Mouse (Mus musculus) hindbrain, postnatal 0 days (tissue): Measurements from ENCODE around the gene Ang4. TPM values are rescaled to one million over a fixed set of nuclear protein-coding genes. Genes with fewer than 3 reads are reported as not detected.
"Not testable (repeated sequence)": the region's sequence is repeated elsewhere in the genome, so short reads cannot be mapped to it uniquely, and the experiment has no call there.

ENCODE experiments used
- ATAC-seq: fragments of 200-750 bp; cut with Nextera tagmentation; 2 replicates; pipeline ENCODE4 v1.8.0; 2017; ENCODE audit warnings: mild to moderate bottlenecking, moderate TSS enrichment, moderate library complexity
- DNase-seq: peaks from one replicate; pipeline ENCODE4 v3.0.0-alpha.2; 2015; ENCODE audit warnings: low spot score
- H3K27ac ChIP-seq: fragments of 300-500 bp; sonication (generic); 2 replicates; pipeline ENCODE4 v1.5.1; 2014; ENCODE audit warnings: mild to moderate bottlenecking
- H3K27me3 ChIP-seq: fragments of 300-500 bp; sonication (generic); 2 replicates; pipeline ENCODE4 v1.6.1; 2014; ENCODE audit warnings: low read length, mixed read lengths; ENCODE audit not compliant: insufficient read depth
- H3K36me3 ChIP-seq: fragments of 300-500 bp; sonication (generic); 2 replicates; pipeline ENCODE4 v1.6.1; 2014; ENCODE audit warnings: low read length, mixed read lengths; ENCODE audit not compliant: insufficient read depth
- H3K4me1 ChIP-seq: fragments of 300-500 bp; sonication (generic); 2 replicates; pipeline ENCODE4 v1.6.1; 2014; ENCODE audit warnings: antibody characterized with exemption, low read length, mixed read lengths; ENCODE audit not compliant: insufficient read depth
- H3K4me2 ChIP-seq: fragments of 300-500 bp; sonication (generic); 2 replicates; pipeline ENCODE4 v1.6.1; 2014; ENCODE audit warnings: low read depth, mild to moderate bottlenecking, low read length, moderate library complexity, mixed read lengths
- H3K4me3 ChIP-seq: fragments of 300-500 bp; sonication (generic); 2 replicates; pipeline ENCODE4 v1.5.1; 2014; ENCODE audit warnings: low read length
- H3K9ac ChIP-seq: fragments of 300-500 bp; sonication (generic); replicated peaks from 2 replicates; pipeline ENCODE4 v1.6.1; 2014; ENCODE audit warnings: mild to moderate bottlenecking, low read length, moderate library complexity, mixed read lengths
- H3K9me3 ChIP-seq: fragments of 300-500 bp; sonication (generic); 2 replicates; pipeline ENCODE4 v1.6.1; 2016; ENCODE audit warnings: low read length, mixed read lengths
- CTCF ChIP-seq: IDR thresholded peaks from 2 replicates; pipeline ENCODE4 v1.5.1; 2016; ENCODE audit warnings: antibody characterized with exemption, control low read depth, low read depth
- WGBS: fragments of 180-500 bp; shearing (Covaris S2); extraction: QIAGEN DNeasy Blood & Tissue Kit; methylation state at CpG from one replicate; pipeline ENCODE4 v1.1.7; 2014; 5-methylcytosine and 5-hydroxymethylcytosine counted together
- polyA plus RNA-seq: library from polyadenylated mRNA; unstranded; fragments of >200 nt; fragmentation: Nextera tagmentation; extraction: Ambion mirVana; gene quantifications from 2 replicates; pipeline ENCODE4 v1.2.1, GENCODE M21; 2015
- total RNA-seq: library from RNA; depleted of rRNA; stranded (reverse); fragments of >200 nt; gene quantifications from 2 replicates; pipeline ENCODE4 v1.2.3, GENCODE M21; 2014

Ang4 gene
- total and polyA plus RNA-seq, 2 experiments from 2014 or later: not detected

GRCm38 (mm10) chr14:51777791-51778190 lies 4.4 kb upstream of the Ang4 start:
- Histone ChIP-seq H3K4me2 (no peak overlapping the region), H3K27me3 (no peaks in the 10 kb centered on the region), H3K9ac (no peak overlapping the region), H3K4me1 (no peaks in the 10 kb centered on the region), H3K9me3 (no peaks in the 10 kb centered on the region), H3K36me3 (no peaks in the 10 kb centered on the region), H3K27ac (no peak overlapping the region), H3K4me3 (no peak overlapping the region)
- TF ChIP-seq CTCF: no peak
- no peak for ATAC-seq
- 97% methylated on average over 1 of the region's 1 CpGs for WGBS
- no peak for DNase-seq

- H3K9ac ChIP-seq: not testable (repeated sequence)
- peak; percentile 66 for TF ChIP-seq CTCF
- peak; percentile 58; the same call in 1 of the 2 replicates for ATAC-seq
Measured at GRCm38 (mm10) chr14:51771378-51771777, 2.0 kb downstream of the Ang4 start.

GRCm38 (mm10) chr14:51755944-51756343 lies 17.4 kb downstream of the Ang4 start:
- no peak overlapping the region for H3K4me2 ChIP-seq
- no peak overlapping the region for H3K27ac ChIP-seq
- H3K9me3 ChIP-seq: no peaks in the 10 kb centered on the region
- no peaks in the 10 kb centered on the region for H3K4me1 ChIP-seq
- H3K9ac ChIP-seq: no peak overlapping the region
- ATAC-seq (no peak), DNase-seq (no peak)
- 66% methylated on average over 2 of the region's 2 CpGs for WGBS
- no peaks in the 10 kb centered on the region for H3K27me3 ChIP-seq
- no peak for TF ChIP-seq CTCF
- no peaks in the 10 kb centered on the region for H3K36me3 ChIP-seq
- H3K4me3 ChIP-seq: no peak overlapping the region

More at GRCm38 (mm10) chr14:51771378-51771777, 2.0 kb downstream of the Ang4 start:
- not testable (repeated sequence) for H3K4me3 ChIP-seq, H3K4me2 ChIP-seq, H3K27ac ChIP-seq, H3K4me1 ChIP-seq, H3K36me3 ChIP-seq, H3K9me3 ChIP-seq, H3K27me3 ChIP-seq
- WGBS: 88% methylated on average over 1 of the region's 1 CpGs
- peak; percentile 7 for DNase-seq

- DNase-seq (peak; percentile 12), ATAC-seq (peak; percentile 18; the same call in 1 of the 2 replicates)
- peak; percentile 5; the same call in 1 of the 2 replicates for TF ChIP-seq CTCF
- Histone ChIP-seq H3K9ac (0 out of 2 replicates have a peak overlapping the region, but pooled peaks have one; percentile 9), H3K36me3 (no peaks in the 10 kb centered on the region), H3K27ac (no peak overlapping the region), H3K4me1 (no peaks in the 10 kb centered on the region; the same call in 1 of the 2 replicates), H3K9me3 (no peaks in the 10 kb centered on the region), H3K4me3 (peak overlapping the region; percentile 39), H3K4me2 (peak overlapping the region; percentile 87), H3K27me3 (peaks cover 33% of the 10 kb centered on the region)
- WGBS: 1% methylated on average over 41 of the region's 42 CpGs
Measured at GRCm38 (mm10) chr14:51740347-51741170, 32.8 kb downstream of the Ang4 start.

GRCm38 (mm10) chr14:51739150-51739993 lies 34.0 kb downstream of the Ang4 start:
- Histone ChIP-seq H3K4me1 (no peaks in the 10 kb centered on the region; the same call in 1 of the 2 replicates), H3K4me2 (peak overlapping the region; percentile 87), H3K4me3 (peak overlapping the region; percentile 37), H3K27me3 (peaks cover 33% of the 10 kb centered on the region), H3K9ac (no peak overlapping the region), H3K27ac (no peak overlapping the region), H3K9me3 (no peaks in the 10 kb centered on the region), H3K36me3 (no peaks in the 10 kb centered on the region)
- ATAC-seq (0 out of 2 replicates have a peak, but pooled peaks have one; percentile 35), DNase-seq (no peak)
- under 1% methylated on average over 24 of the region's 24 CpGs for WGBS
- no peak for TF ChIP-seq CTCF

- 2% methylated on average over 29 of the region's 29 CpGs for WGBS
- DNase-seq: no peak
Measured at GRCm38 (mm10) chr14:51738411-51739149, 34.8 kb downstream of the Ang4 start.

More at GRCm38 (mm10) chr14:51738411-51739149, 34.8 kb downstream of the Ang4 start:
- no peak overlapping the region for H3K27ac ChIP-seq
- H3K36me3 ChIP-seq: no peaks in the 10 kb centered on the region
- H3K9me3 ChIP-seq: no peaks in the 10 kb centered on the region
- ATAC-seq: 0 out of 2 replicates have a peak, but pooled peaks have one; percentile 35
- peaks cover 33% of the 10 kb centered on the region for H3K27me3 ChIP-seq
- H3K4me2 ChIP-seq: peak overlapping the region; percentile 59
- H3K4me3 ChIP-seq: peak overlapping the region; percentile 37
- no peak overlapping the region for H3K9ac ChIP-seq
- H3K4me1 ChIP-seq: no peaks in the 10 kb centered on the region; the same call in 1 of the 2 replicates
- TF ChIP-seq CTCF: no peak
